Mouse (Mus musculus): ENCODE results near the gene Snap23. TPM values are rescaled to one million over a fixed set of nuclear protein-coding genes. Genes with fewer than 3 reads are reported as not detected.

The Snap23 gene
- total RNA-seq, 4 experiments from 2014 or later = 40.5 to 52.2 (median 44.5) TPM

DNA sequence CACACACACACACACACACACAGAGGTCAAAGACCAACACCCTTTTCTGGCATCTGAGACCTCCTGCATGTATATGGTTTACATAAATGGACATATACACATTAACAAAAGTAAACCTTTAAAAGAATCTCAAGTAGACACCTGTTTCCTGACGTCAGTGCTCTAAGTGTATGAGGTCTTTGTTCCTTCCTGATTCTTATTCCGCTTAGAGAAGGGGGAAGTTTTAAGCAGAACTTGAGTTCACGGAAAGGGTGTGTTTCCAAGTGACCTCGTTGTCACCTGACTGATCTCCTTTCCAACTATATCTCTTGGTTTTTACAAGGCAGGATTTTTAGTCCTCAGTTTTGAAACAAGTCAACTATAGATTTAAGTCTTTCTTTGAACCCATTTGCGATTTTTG is 10.8 kb downstream of the Snap23 start:
- no peak for DNase-seq (ENCODE audit: low spot score in 2 of 2)

DNA sequence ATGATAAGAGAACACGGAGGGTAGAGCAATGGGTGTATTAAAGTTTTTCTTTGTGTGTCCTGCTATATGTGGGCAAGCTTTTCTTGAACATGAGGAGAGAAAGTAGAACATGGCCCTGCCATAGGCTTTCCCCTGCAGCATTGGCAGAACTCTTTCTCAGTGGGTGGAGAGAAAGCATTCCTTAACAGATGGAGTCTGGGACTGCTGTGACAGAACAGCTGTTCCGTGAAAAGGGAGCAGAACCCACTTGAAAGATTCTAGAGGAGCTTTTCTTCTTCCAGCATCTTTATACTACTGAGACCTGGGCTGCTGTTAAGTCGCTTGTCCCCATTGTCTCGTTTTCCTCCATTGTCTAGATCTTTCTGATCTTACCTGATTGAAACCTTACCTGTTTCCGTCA is 22.3 kb downstream of the Snap23 start:
- DNase-seq (ENCODE audit: low spot score in 2 of 2) = no peak

DNA sequence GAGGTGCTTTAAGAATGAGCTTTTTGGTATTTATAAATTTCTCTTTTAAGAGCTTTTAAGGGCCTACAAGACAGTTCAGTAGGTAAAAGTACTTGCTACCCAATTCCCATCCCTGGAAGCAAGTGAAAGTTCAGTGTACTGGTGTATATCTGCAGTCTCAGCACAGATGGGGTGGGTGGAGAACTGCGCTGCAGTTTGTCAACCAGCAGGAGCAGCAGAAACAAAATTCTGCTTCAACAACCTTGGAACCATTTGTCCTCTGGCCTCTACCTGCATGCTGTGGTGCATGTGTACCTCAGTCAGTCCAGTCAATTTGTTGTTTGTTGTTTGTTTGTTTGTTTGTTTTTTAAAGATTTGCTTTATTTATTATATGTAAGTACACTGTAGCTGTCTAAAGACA is 24.8 kb downstream of the Snap23 start:
- no peak for DNase-seq (ENCODE audit: low spot score in 2 of 2)

DNA sequence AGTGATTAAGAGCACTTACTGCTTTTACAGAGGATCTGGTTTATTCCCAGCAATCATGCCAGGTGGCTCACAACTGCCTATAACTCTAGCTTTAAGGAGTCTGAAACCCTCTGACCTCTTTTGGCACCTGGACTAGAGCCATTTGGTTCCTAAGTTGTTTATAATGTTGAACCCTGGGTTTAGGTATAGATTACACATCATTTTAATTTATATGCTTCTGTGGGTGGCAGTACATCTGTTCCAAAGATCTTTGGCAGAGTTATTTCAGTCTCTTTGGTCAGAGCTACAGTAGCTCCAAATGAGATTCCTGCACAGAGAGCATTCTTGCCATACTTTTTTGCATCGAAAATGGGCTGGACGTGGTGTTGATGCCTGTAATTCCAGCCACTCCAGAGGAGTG is 30.3 kb downstream of the Snap23 start:
- no peak for DNase-seq (ENCODE audit: low spot score in 2 of 2)

DNA sequence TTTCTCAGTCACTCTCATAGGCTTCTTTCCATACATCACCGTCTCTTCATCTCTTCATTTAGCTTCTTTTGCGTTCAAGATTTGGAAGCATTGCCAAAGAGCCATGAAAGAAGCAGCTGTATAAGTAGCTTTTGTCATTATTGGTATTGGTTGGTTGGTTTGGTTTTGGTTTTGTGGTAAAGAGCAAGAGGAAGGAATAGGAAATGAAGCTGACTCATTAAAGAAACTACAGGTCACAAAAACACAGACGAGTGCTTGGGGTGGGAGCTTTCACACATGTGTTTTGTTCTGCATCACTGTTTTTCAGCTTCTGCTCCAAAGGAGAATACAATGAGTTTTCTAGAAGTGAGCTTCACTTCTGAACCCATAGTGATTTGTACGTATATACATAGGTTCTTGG is 32.0 kb downstream of the Snap23 start:
- no peak for DNase-seq (ENCODE audit: low spot score in 2 of 2)

DNA sequence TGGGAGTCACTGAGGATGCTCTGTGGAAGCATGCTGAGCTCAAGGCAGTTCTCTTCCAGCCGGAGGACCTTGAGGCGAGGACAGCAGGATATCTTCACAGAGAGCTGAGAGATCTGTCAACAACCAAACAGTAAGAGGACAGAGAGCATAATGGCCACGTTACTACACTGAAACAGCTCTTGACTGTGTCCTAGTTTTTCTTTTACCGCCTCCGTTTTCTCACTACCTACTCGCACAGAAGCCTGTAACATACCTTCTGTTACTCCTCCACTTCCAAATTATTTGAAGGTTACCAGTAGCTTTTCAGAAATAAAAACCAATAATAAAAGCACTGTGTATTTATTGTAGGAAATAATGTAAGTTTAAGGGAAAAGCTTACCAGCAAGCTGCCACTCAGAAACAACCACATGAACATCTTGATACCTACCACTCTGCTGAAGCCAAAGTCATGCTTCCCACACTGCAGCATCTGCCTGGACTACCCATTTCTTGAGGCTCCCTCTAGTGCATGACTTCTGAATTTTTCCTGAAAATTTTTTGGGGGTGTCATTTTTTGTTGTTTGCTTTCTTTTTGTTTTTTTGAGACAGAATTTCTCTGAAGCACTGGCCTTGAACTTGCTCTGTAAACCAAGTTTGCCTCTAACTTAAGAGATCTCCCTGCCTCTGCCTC is 38.7 kb downstream of the Snap23 start:
- DNase-seq (ENCODE audit: low spot score in 2 of 2) = no peak

DNA sequence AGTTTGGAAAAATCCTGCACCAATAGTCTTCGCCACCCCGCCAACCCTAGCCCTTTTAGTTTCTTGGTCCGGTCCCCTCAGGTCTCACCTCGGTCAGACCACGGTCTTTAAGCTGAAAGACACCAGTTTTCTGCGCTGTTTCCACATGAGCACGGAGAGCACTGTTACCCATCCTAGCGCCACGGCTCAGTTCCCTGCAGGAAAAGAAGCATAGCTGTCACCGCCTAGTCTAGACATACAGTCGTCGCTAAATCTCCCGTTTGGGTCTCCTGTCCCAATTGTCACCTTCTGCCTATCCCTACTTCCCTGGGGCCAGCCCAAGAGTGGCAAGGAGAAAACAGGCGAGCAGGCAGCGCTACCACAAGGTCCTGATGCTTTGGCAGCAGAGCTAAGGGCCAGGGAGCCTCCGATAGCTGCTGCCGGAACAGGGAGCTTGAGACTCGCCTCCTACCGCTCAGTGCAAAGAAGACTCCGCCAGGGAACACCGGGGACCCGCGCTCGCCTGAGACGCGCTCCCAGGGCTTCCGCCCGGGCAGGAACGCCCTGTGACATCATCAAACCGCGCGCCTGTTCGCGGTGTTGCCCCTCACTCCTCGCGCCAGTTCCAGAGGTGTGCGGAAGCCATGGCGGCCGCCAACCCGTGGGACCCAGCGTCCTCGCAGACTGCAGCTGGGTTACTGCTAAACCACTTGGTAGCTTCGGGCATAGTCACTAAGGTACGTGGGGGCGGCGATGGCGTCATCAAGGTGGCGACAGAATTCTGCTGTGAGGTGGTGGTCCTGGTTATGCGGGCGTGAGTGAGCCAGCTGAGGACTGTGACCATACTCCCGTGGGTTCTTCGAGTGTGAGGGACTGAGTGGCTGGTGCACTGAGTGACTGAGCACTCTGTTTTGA is 41.6 kb downstream of the Snap23 start, which contains the start of the genes Haus2 and Lrrc57:
Gene Haus2, plus strand, starts transcription at position 554 of the 894 bp plus-strand sequence.
Gene Lrrc57, minus strand, starts transcription at position 691 of the 894 bp plus-strand sequence.
- peak; percentile 76 to 80 for DNase-seq (ENCODE audit: low spot score in 2 of 2)

DNA sequence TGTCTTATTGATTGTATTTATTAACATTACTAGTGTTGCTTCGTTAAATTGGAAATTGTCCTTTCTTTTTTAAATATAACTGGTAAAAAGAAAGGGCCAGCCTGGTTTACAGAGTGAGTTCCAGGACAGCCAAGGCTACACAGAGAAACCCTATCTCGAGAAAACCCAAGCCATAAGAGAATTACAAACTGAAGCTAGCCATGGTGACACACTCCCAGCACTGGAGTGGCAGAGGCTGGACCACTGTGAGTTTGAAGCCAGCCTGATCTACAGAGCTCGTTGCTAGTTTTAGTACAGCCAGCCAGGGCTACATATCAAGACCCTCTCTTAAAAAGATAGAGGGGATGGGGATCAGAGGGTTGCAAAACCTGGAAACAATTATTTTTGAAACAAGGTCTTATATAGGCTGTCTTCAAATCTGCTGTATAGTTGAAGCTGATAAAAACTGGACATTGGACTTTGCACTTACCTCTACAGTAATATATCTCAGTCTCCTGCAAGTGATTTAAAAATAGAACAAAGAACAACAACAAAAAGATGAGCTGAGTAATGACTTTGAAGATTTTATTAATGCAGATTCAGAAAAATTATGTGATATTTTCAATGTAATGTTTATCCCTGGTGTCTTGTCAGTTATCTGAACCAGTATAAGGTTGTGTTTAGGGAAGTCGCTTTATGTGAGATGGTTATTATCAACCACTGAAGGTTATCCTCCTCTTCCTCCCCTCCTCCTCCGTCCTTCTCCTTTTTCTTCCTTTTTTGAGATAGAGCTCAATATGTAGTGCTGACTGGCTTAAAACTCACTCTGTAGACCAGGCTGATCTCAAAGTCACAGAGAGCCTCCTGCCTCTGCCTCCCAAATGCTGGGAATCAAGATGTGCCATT is 49.0 kb downstream of the Snap23 start:
- DNase-seq (ENCODE audit: low spot score in 2 of 2) = no peak

DNA sequence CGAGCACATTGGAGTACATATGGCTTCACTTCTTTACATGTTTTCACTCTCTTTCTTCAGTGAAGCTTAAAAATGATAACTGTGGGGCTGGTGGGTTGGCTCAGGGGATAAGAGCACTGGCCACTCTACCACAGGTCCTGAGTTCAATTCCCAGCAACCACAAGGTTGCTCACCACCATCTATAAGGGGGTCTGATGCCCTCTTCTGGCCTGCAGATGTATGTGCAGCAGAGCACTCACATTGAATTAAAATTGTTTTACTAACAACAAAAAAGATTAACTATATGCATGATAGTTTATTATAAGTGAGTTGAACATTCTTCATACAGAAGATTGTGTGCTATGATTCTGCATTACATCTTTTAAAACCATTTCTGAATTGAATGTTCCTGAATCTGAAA is 52.1 kb downstream of the Snap23 start:
- no peak for DNase-seq (ENCODE audit: low spot score in 2 of 2)

DNA sequence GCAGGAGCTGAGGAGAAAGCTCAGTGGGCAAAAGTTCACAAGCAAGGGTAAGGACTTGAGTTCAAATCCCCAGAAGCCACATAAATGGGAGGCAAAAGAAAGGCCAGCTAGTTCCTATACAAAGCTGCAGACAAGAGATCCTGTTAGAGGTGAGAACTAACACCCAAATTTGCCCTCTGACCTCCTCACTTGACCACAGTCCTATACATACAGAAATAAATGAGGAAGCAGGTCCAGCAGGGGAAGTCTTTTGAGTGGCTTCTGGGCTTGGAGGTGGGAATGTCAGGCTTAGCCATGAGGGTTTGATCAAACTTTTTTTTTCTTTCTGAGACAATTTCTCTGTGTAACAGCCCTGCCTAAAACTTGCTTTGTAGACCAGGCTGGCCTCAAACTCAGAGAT is 55.4 kb downstream of the Snap23 start:
- DNase-seq (ENCODE audit: low spot score in 2 of 2) = no peak

DNA sequence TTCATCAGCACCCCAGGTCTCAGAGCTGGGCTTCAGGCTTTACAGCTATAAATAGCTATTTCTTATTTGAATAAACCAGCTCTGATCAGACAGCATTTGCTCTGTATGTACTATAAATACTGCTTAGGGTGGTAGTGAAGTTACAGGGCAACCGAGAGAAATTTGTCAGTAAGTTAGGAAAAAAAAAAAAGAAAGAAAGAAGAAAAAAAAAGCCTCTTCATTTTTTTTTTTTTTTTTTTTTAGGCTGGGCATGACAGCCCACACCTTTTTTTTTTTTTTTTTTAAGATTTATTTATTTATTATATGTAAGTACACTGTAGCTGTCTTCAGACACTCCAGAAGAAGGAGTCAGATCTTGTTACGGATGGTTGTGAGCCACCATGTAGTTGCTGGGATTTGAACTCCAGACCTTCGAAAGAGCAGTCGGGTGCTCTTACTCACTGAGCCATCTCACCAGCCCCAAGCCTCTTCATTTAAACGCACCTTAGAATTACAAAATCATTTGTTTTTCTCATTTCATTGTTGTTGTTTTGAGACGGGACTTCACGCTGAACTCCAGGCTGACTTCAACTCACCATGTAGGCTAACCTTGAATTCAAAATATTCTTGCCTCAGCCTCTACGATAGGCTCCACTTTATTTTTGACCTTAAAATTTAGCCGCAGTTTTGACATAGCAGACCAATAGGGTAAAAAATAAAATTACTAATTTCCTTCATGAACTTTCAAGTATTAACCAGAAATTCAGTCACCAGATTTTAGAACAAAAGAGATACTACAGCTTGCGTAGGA is 60.8 kb downstream of the Snap23 start:
- DNase-seq (ENCODE audit: low spot score in 2 of 2) = no peak

DNA sequence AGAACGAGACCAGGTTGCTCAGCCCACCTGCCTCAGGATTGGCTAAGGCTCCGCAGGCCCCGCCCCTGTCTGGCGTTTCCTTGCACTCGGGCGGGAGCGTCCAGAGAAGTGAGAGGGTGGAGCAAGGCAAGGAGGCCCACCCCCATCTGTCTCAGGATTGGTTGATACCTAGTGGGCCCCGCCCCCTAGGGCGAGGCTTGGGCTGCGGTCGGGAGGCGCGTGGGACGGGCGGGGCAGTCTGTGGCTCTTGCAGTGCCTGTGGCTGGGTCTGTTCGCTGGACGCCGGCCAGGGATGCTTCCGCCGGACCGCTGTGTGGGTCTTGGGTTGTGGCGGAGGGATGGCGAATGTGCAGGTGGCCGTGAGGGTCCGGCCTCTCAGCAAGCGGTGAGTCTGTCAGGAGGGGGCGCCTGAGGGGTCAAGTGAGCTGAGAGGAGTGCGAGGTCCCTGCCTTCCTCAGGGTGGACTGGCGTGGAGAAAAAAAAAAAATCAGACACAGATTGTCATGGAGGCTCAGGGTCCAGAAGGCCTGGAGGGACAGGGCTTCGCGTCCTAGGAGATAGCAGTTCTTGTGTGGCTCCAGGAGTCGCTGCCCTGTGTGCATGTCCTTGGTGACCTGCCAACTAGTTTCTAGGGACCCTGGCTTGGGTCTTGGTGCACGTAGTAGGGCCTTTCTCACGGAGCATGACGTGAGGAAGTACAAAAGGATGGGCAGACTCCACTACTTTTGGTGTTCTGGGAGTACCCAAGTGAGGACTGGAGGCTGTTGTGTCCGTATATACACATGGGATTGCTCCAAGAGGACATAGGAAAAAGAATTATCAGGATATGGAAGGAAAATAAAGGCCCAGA is 61.6 kb downstream of the Snap23 start, which contains the start of gene Stard9:
Gene Stard9, plus strand, starts transcription at position 236 of the 850 bp plus-strand sequence.
- DNase-seq (ENCODE audit: low spot score in 2 of 2) = peak; percentile 98

DNA sequence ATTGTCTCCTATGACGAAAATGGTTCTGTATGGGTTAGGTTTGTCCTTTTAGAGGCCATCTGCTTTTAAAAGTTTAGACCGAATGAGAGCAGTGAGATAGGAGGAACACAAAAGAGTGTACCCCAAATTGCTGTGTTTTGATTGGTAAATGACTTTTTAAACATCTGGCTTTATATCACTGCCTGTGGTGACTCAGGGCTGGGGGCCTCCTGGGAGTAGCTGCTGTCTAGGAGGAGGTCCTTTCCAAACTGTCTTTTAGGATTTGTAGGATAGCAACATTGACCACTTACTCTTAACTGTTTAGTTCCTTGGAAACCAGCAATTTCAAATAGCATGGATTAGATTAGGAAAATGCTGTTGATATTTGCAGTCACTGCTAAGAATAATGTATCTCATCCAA is 62.8 kb downstream of the Snap23 start:
- peak; percentile 18 to 20 for DNase-seq (ENCODE audit: low spot score in 2 of 2)

DNA sequence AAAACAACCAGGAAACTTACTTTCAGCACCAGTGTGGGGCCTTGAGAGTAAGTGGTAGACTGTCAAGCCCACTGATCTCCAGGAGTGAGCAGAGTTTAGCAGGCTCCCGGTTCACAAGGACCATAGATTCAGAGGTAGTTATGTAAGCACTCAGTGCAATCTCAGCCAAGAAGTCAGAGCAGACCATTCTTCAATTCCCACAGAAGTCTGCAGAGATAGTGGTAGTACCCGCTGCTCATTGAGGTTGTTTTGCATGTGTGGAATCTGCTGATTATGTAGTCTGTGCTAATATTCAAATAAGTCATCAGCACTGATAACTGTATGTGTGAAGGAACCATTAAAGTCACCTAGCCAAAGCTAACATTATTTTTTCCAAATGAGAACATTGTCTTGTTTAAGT is 63.2 kb downstream of the Snap23 start:
- DNase-seq (ENCODE audit: low spot score in 2 of 2) = no peak

DNA sequence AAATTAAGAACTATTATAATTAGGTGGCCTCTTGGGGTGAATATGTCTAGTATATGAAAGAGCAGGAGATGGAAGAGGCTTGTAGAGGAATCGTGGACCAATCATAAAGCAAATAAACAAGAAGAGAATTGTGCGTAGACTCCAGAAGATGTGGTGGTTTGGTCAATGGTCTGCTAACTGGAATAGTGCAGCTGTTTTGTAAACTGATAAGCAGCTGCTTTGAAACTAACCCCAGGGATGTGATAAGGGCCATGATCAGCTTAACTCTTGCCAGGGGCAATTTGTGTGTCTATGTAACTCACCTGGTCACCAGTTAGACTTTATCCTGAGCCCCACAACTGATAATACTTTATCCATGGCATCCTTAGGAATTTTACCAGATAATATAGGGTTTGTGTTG is 64.0 kb downstream of the Snap23 start:
- no peak for DNase-seq (ENCODE audit: low spot score in 2 of 2)

DNA sequence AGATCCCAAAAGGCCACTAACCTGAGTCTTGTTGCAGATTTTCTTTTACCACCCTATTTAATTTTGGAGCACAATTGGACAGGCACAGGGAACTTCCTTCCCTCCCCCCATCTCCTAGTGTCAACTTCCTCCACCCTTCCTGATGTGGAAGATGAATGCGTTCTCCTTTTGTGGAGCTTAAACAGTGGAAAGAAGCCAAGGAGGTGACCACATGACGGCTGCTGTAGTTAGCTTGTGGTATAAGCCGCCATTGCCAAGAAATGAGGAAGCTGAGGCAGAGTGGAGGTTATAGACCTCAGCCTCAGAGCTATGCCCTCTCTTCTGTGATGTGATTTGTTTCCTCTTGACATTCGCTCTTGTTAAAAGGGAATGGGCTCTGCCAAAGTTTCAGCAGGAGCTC is 64.5 kb downstream of the Snap23 start:
- no peak for DNase-seq (ENCODE audit: low spot score in 2 of 2)

DNA sequence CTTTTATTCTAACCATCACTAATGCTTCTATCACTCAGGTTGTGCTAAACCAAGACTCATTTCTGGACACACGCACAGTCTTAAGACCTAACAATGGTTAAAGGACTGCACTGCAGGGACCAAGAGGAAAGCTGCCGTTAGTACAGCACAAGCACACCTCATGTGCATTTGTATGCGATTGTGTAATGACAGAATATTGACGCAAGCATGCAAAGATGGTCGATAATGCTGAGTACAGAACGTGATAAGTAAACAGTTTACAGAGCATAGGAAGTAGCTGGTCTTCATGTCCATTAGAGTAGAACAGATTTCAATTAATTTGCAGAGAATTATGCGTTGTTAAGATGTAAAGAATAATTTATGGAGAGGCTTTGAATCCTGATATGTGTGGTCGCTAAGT is 73.4 kb downstream of the Snap23 start:
- no peak for DNase-seq (ENCODE audit: low spot score in 2 of 2)

DNA sequence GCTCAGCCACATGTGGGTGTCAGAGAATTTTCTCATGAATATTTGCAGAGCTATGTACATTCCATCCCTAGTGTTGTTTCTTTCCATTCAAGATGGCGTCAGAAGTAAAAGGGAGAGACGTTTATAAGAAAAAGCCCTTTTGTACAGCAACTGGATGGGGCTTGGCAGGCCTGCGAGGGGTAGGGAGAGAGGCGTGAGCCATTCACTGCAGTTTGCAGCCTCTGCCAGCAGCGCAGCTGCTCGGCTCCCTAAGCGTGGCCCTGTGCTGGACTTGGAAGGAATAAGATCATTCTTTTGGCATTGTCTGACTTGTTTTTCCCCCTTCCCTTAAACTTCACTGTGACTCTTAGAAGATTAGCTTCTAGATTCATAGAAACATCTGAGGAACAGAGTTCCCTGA is 76.4 kb downstream of the Snap23 start:
- DNase-seq (ENCODE audit: low spot score in 2 of 2) = peak; percentile 48 to 73

DNA sequence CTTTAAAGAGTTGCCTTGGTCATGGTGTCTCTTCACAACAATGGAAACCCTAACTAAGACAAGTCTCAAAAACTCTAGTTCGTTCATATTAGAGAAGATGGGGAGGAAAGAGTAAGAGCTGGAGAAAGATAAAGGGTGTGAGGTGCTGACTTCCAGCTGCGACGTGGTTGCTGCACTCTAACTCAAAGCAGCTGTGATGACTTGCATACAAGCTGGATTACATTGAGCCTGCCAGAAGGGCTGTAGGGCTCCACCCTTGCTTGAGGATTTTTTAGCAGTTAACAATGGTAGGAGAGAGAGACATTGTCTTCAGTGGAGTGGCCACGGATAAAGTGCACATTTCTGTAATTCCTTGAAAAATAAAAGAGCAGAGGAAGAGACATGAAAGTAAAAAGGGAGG is 79.3 kb downstream of the Snap23 start:
- peak; percentile 8 to 28 for DNase-seq (ENCODE audit: low spot score in 2 of 2)
